Mouse (Mus musculus) ES-Bruce4 (cell line): ENCODE measurements around the gene Dnajb4.

Experiments
- CTCF ChIP-seq: IDR thresholded peaks from one replicate; pipeline ENCODE4 v1.8.1; 2011; ENCODE audit warnings: low read depth, low read length
- EP300 ChIP-seq: IDR thresholded peaks from 2 replicates; pipeline ENCODE4 v1.6.1; 2011; ENCODE audit warnings: low read depth, low read length; ENCODE audit not compliant: insufficient read depth
- POLR2A ChIP-seq: IDR thresholded peaks from one replicate; pipeline ENCODE4 v1.8.1; 2011; ENCODE audit warnings: low read length; ENCODE audit not compliant: insufficient read depth

DNA sequence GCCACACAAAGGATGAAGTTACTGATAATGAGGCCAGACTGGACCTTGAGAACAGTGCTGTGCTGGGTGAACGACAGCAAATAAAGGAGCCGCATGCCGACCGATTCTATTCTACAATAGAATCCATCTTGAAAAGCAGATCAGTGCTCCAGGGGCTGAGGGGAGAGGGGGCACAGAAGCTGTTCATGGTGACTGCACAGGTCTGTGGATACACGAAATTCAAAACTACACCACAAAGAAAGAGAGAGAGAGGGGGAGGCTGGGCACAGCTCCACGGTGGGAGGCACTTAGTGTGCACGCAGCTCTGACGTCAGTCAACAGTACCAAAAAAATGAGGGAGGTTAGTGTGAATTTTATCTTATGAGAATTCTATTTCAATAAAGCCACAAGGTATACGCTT, 26.6 kb downstream of the Dnajb4 start:
- no peak for TF ChIP-seq POLR2A
- no peak for TF ChIP-seq CTCF
- no peak for TF ChIP-seq EP300
